8 mouse cellular contexts compared by ENCODE assay signal in the genomic region with DNA sequence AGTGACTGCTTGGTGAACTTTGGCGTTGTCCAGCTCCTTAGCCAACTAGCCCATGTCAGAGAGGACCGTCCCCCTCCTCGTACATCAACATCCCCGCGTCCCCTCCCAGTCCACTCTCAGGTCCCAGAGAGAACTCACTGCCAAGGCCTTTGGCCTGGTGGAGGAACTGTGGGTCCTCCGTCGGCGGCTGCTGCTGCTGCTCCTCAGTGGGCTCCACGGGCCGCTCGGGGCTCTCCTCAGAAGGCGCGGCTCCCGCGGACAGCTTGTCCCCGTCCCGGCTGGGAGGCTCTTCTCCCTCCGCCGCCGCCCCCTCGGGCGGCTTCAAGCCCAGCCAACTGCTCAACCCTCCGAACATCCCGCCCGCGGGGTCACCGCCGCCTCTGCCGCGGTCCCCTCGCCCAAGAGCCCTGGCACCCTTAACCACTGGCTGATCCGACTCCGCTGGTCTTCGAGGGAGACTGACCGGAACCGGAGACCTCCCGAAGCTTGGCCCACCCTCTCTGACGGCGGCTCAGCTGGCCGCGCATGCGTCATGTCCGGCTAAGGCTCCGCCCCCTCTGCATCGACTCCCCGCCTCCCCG. TPM values are rescaled to one million over a fixed set of nuclear protein-coding genes. Genes with fewer than 3 reads are reported as not detected.
DNase-seq lines count a peak whose midpoint lies in the region; ATAC-seq and TF ChIP-seq lines count a peak whose summit lies in the region.

TSS of gene Syap1 (minus strand) at position 517 of the 581 bp plus-strand sequence.

- WGBS in bone marrow, adult 2 months, result 6% methylated on average over 41 of the region's 47 CpGs
- 22% methylated on average over 44 of the region's 47 CpGs for WGBS in embryonic facial prominence, embryonic 15.5 days
- 22% methylated on average over 42 of the region's 47 CpGs for WGBS in limb, embryonic 15.5 days
- 15% methylated on average over 34 of the region's 47 CpGs for WGBS in midbrain, postnatal 0 days

- no peaks in the 10 kb centered on the region for H3K9me3 ChIP-seq in embryonic facial prominence, embryonic 15.5 days (replicated peaks)
- no peaks in the 10 kb centered on the region for H3K9me3 ChIP-seq in limb, embryonic 15.5 days
- no peaks in the 10 kb centered on the region for H3K9me3 ChIP-seq in midbrain, postnatal 0 days (ENCODE audit: low read length)

- TF ChIP-seq CTCF in bone marrow, adult 2 months (IDR thresholded peaks at IDR 0.05; ENCODE audit: control insufficient read depth, insufficient read depth, low read length), result no peak
- TF ChIP-seq CTCF in midbrain, postnatal 0 days (IDR thresholded peaks at IDR 0.05), result no peak

- H3K4me2 ChIP-seq in embryonic facial prominence, embryonic 15.5 days (replicated peaks), result peak within 1 kb of the TSS; percentile 44
- H3K4me2 ChIP-seq in limb, embryonic 15.5 days, result peak within 1 kb of the TSS; percentile 44
- peak within 1 kb of the TSS; percentile 55 for H3K4me2 ChIP-seq in midbrain, postnatal 0 days (ENCODE audit: low read depth, low read length, poor library complexity, severe bottlenecking)

- peak; percentile 87 for ATAC-seq in embryonic facial prominence, embryonic 15.5 days (ENCODE audit: insufficient number of reproducible peaks, low FRiP score, low TSS enrichment, low read depth)
- peak; percentile 83 for ATAC-seq in limb, embryonic 15.5 days (ENCODE audit: insufficient number of reproducible peaks, low FRiP score, low TSS enrichment, low read depth)
- peak; percentile 94 for ATAC-seq in midbrain, postnatal 0 days (ENCODE audit: low FRiP score)

- H3K27ac ChIP-seq in bone marrow, adult 2 months (ENCODE audit: control insufficient read depth, insufficient read depth, low read depth, low read length, poor library complexity), result peak within 1 kb of the TSS; percentile 56
- peak within 1 kb of the TSS; percentile 68; the same call in 1 of the 2 replicates for H3K27ac ChIP-seq in embryonic facial prominence, embryonic 15.5 days (replicated peaks)
- peak within 1 kb of the TSS; percentile 65 for H3K27ac ChIP-seq in limb, embryonic 15.5 days
- 0 out of 2 replicates have a peak within 1 kb of the TSS, but pooled peaks have one; percentile 39 for H3K27ac ChIP-seq in midbrain, postnatal 0 days (ENCODE audit: low read depth, low read length)

- H3K4me3 ChIP-seq in bone marrow, adult 2 months (replicated peaks; ENCODE audit: control insufficient read depth, low read depth, low read length), result peak within 1 kb of the TSS; percentile 95
- H3K4me3 ChIP-seq in embryonic facial prominence, embryonic 15.5 days (replicated peaks), result peak within 1 kb of the TSS; percentile 66
- H3K4me3 ChIP-seq in limb, embryonic 15.5 days, result peak within 1 kb of the TSS; percentile 62
- peak within 1 kb of the TSS; percentile 61 for H3K4me3 ChIP-seq in midbrain, postnatal 0 days (ENCODE audit: low read depth, low read length)

- peak; percentile 77 for DNase-seq in A20 (ENCODE audit: low read depth, low spot score)
- peak; percentile 77 for DNase-seq in heart, adult 9 months (ENCODE audit: low spot score in 2 of 2)
- DNase-seq in kidney, adult 9 months, result peak; percentile 85
- peak; percentile 84 for DNase-seq in midbrain, postnatal 0 days (ENCODE audit: low spot score)
- DNase-seq in spleen, postnatal 10 days (ENCODE audit: low spot score in 2 of 2), result peak; percentile 79 to 91

- no peaks in the 10 kb centered on the region for H3K36me3 ChIP-seq in embryonic facial prominence, embryonic 15.5 days
- no peaks in the 10 kb centered on the region for H3K36me3 ChIP-seq in limb, embryonic 15.5 days
- H3K36me3 ChIP-seq in midbrain, postnatal 0 days (ENCODE audit: insufficient read depth, low read length), result no peaks in the 10 kb centered on the region

- no peaks in the 10 kb centered on the region for H3K27me3 ChIP-seq in embryonic facial prominence, embryonic 15.5 days
- H3K27me3 ChIP-seq in limb, embryonic 15.5 days, result peaks cover 4% of the 10 kb centered on the region; the same call in 1 of the 2 replicates
- H3K27me3 ChIP-seq in midbrain, postnatal 0 days (ENCODE audit: insufficient read depth, low read length), result no peaks in the 10 kb centered on the region

- TF ChIP-seq POLR2A in bone marrow, adult 2 months (IDR thresholded peaks at IDR 0.05; ENCODE audit: borderline replicate concordance, control insufficient read depth, low read depth, low read length), result peak; percentile 50; the same call in 1 of the 2 replicates

- peak within 1 kb of the TSS; percentile 68 for H3K9ac ChIP-seq in embryonic facial prominence, embryonic 15.5 days
- H3K9ac ChIP-seq in limb, embryonic 15.5 days, result peak within 1 kb of the TSS; percentile 51
- H3K9ac ChIP-seq in midbrain, postnatal 0 days (replicated peaks; ENCODE audit: low read length, poor library complexity, severe bottlenecking), result peak within 1 kb of the TSS; percentile 64

- no peaks in the 10 kb centered on the region; the same call in 1 of the 2 replicates for H3K4me1 ChIP-seq in bone marrow, adult 2 months (ENCODE audit: control insufficient read depth, insufficient read depth, low read length)
- H3K4me1 ChIP-seq in embryonic facial prominence, embryonic 15.5 days, result no peaks in the 10 kb centered on the region
- no peaks in the 10 kb centered on the region for H3K4me1 ChIP-seq in limb, embryonic 15.5 days
- no peaks in the 10 kb centered on the region for H3K4me1 ChIP-seq in midbrain, postnatal 0 days (ENCODE audit: insufficient read depth, low read length)

RNA-seq across cellular contexts. Expression of gene Syap1, which starts in this region (rescaled TPM):
- polyA plus RNA-seq in bone marrow, adult 2 months (2011; ENCODE audit: insufficient read depth, insufficient read length, low replicate concordance, missing spikeins), result 8.4 and 15.9 TPM in 2 replicates
- polyA plus RNA-seq in embryonic facial prominence, embryonic 15.5 days (2015; fragmentation: Nextera tagmentation; extraction: Ambion mirVana), result 40.2 and 47.1 TPM in 2 replicates
- polyA plus RNA-seq in limb, embryonic 15.5 days (2015; fragmentation: Nextera tagmentation; extraction: Ambion mirVana), result 38.5 and 43.9 TPM in 2 replicates
- 36.1 and 38.1 TPM in 2 replicates for total RNA-seq in midbrain, postnatal 0 days (2014; rRNA removed)
- 39.5 and 44.0 TPM in 2 replicates for polyA plus RNA-seq in midbrain, postnatal 0 days (2015; fragmentation: Nextera tagmentation; extraction: Ambion mirVana)

Comparison
In these comparisons a context has a peak if more than half of its experiments do, and no peak if none do; other contexts are left out.
1. Peak in every context shown above with its lines: DNase-seq, ATAC-seq, H3K4me3 ChIP-seq and H3K27ac ChIP-seq.